Mouse (Mus musculus) kidney, embryonic 15.5 days (tissue): ENCODE results near the gene Rbm20. TPM values are rescaled to one million over a fixed set of nuclear protein-coding genes. Genes with fewer than 3 reads are reported as not detected.

Experiments
- ATAC-seq: fragments of 200-750 bp; cut with Nextera tagmentation; replicated peaks from 2 replicates; pipeline ENCODE4 v1.8.0; 2017; ENCODE audit warnings: moderate TSS enrichment; ENCODE audit not compliant: low FRiP score
- H3K27ac ChIP-seq: fragments of 300-500 bp; sonication (generic); 2 replicates; pipeline ENCODE4 v1.5.1; 2015; ENCODE audit warnings: mild to moderate bottlenecking, inconsistent platforms
- H3K27me3 ChIP-seq: fragments of 300-500 bp; sonication (generic); 2 replicates; pipeline ENCODE4 v1.6.1; 2015; ENCODE audit warnings: inconsistent platforms
- H3K36me3 ChIP-seq: fragments of 300-500 bp; sonication (generic); 2 replicates; pipeline ENCODE4 v1.6.1; 2015; ENCODE audit warnings: inconsistent platforms
- H3K4me1 ChIP-seq: fragments of 300-500 bp; sonication (generic); 2 replicates; pipeline ENCODE4 v1.6.1; 2015; ENCODE audit warnings: inconsistent platforms
- H3K4me2 ChIP-seq: fragments of 300-500 bp; sonication (generic); 2 replicates; pipeline ENCODE4 v1.6.1; 2015; ENCODE audit warnings: moderate library complexity, mild to moderate bottlenecking, inconsistent platforms
- H3K4me3 ChIP-seq: fragments of 300-500 bp; sonication (generic); replicated peaks from 2 replicates; pipeline ENCODE4 v1.5.1; 2015; ENCODE audit warnings: mild to moderate bottlenecking, inconsistent platforms
- H3K9ac ChIP-seq: fragments of 300-500 bp; sonication (generic); 2 replicates; pipeline ENCODE4 v1.6.1; 2015; ENCODE audit warnings: mild to moderate bottlenecking, inconsistent platforms
- H3K9me3 ChIP-seq: fragments of 300-500 bp; sonication (generic); replicated peaks from 2 replicates; pipeline ENCODE4 v1.6.1; 2016; ENCODE audit warnings: inconsistent platforms
- WGBS: fragments of 180-500 bp; shearing (Covaris S2); methylation state at CpG from one replicate; pipeline ENCODE4 v1.1.7; 2015; ENCODE audit warnings: mixed read lengths; 5-methylcytosine and 5-hydroxymethylcytosine counted together
- polyA plus RNA-seq: library from polyadenylated mRNA; unstranded; fragments of >200 nt; fragmentation: Nextera tagmentation; extraction: Ambion mirVana; gene quantifications from 2 replicates; pipeline ENCODE4 v1.2.1, GENCODE M21; 2015

Gene Rbm20
- polyA plus RNA-seq, 1 experiment from 2014 or later, result 2.9 TPM

GRCm38 (mm10) chr19:53674131-53674925, 2.8 kb upstream of the Rbm20 start:
- 49% methylated on average over 9 of the region's 9 CpGs for WGBS
- no peak overlapping the region for H3K4me3 ChIP-seq
- H3K36me3 ChIP-seq, result no peaks in the 10 kb centered on the region
- H3K9ac ChIP-seq, result no peak overlapping the region
- H3K4me2 ChIP-seq, result no peak overlapping the region
- no peaks in the 10 kb centered on the region for H3K9me3 ChIP-seq
- H3K27ac ChIP-seq, result no peak overlapping the region
- ATAC-seq, result no peak
- peaks cover 21% of the 10 kb centered on the region for H3K4me1 ChIP-seq
- H3K27me3 ChIP-seq, result peaks cover 71% of the 10 kb centered on the region

DNA sequence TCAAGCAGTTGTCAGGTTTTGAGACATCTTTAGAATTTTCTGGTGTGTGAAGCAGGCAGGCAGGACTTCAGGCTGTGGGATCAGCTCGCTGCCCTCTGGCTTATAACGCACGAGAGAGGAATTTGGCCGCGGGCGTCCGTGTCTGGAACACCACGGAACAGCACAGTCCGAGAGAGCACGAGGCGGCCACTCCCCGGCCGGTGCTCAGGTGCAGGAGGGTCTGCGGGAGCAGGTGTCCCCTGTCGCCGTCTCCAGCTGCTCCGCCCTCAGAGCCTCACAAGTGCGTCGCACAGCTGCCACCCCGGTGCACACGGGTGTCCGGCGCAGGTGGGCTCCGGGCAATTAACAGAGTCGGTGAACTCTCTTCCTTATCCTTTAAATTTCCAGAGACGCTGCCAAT, 878 bp upstream of the Rbm20 start:
- no peaks in the 10 kb centered on the region for H3K36me3 ChIP-seq
- peaks cover 76% of the 10 kb centered on the region for H3K27me3 ChIP-seq
- ATAC-seq, result 0 out of 2 replicates have a peak, but pooled peaks have one; percentile 52
- H3K27ac ChIP-seq, result no peak overlapping the region
- H3K4me3 ChIP-seq, result peak overlapping the region; percentile 63
- H3K9ac ChIP-seq, result 0 out of 2 replicates have a peak overlapping the region, but pooled peaks have one; percentile 55
- H3K4me1 ChIP-seq, result peaks cover 10% of the 10 kb centered on the region
- H3K4me2 ChIP-seq, result peak overlapping the region; percentile 99
- H3K9me3 ChIP-seq, result no peaks in the 10 kb centered on the region
- under 1% methylated on average over 26 of the region's 26 CpGs for WGBS

DNA sequence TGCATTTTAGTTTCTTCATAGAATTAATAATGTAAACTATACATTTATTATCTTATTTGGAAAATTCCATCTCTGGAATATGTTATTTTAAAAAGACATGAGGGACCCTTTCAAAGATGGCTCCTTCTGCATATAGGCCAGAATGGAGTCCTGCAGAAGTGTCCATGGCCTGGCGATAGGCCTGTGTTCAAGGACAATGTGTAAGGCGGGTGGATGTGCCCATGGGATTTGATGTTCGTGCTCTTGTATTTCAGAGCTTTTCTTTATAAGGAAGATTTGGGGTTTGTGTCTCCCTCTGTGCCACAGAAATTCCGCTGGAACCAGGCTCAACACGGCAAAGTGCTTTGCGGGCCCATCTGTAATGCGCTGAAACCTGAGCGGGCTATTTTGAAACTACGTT, 2.1 kb downstream of the Rbm20 start:
- no peak for ATAC-seq
- no peak overlapping the region for H3K27ac ChIP-seq
- no peak overlapping the region for H3K4me2 ChIP-seq
- peaks cover 71% of the 10 kb centered on the region for H3K27me3 ChIP-seq
- WGBS, result 97% methylated on average over 9 of the region's 9 CpGs
- peaks cover 13% of the 10 kb centered on the region for H3K4me1 ChIP-seq
- no peak overlapping the region for H3K9ac ChIP-seq
- H3K4me3 ChIP-seq, result no peak overlapping the region
- H3K9me3 ChIP-seq, result no peaks in the 10 kb centered on the region
- H3K36me3 ChIP-seq, result no peaks in the 10 kb centered on the region

DNA sequence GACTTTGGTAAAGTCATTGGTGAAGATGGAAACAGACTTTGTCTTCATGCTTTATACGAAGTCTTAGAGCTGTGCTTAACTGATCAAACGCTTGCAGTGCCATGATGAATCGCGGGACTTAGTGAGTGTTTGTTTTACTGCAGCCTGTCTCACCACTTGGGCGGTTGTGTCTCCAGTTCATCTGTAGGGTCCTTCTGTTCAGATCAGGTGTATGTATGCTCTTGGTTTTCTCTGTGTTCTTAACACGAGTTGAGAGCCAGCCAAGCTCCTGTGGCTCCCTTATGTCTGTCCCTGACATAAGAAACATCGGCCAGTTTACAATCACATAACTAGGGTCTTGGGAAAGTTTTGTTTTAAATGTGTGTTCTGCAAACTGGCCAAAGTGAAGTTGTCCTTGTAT, 2.9 kb downstream of the Rbm20 start:
- no peak for ATAC-seq

GRCm38 (mm10) chr19:53682427-53682826, 5.3 kb downstream of the Rbm20 start:
- WGBS, result 44% methylated on average over 8 of the region's 8 CpGs
- Histone ChIP-seq H3K4me1 (peaks cover 3% of the 10 kb centered on the region; the same call in 1 of the 2 replicates), H3K4me2 (no peak overlapping the region), H3K9ac (no peak overlapping the region), H3K27ac (no peak overlapping the region), H3K4me3 (no peak overlapping the region), H3K36me3 (no peaks in the 10 kb centered on the region), H3K27me3 (peaks cover 39% of the 10 kb centered on the region), H3K9me3 (no peaks in the 10 kb centered on the region)
- ATAC-seq, result no peak

More for the DNA sequence above, 2.9 kb downstream of the Rbm20 start:
- Histone ChIP-seq H3K27me3 (peaks cover 63% of the 10 kb centered on the region), H3K4me1 (peaks cover 13% of the 10 kb centered on the region), H3K9me3 (no peaks in the 10 kb centered on the region), H3K4me3 (no peak overlapping the region), H3K36me3 (no peaks in the 10 kb centered on the region), H3K27ac (no peak overlapping the region), H3K4me2 (no peak overlapping the region), H3K9ac (no peak overlapping the region)
- WGBS, result 82% methylated on average over 7 of the region's 7 CpGs

GRCm38 (mm10) chr19:53687592-53687991, 10.5 kb downstream of the Rbm20 start:
- ATAC-seq, result no peak
- no peak overlapping the region for H3K4me2 ChIP-seq
- no peaks in the 10 kb centered on the region for H3K36me3 ChIP-seq
- H3K27ac ChIP-seq, result no peak overlapping the region
- H3K9me3 ChIP-seq, result no peaks in the 10 kb centered on the region
- WGBS, result 81% methylated on average over 5 of the region's 5 CpGs
- H3K4me1 ChIP-seq, result 0 out of 2 replicates have a peak, but pooled peaks cover 3% of the 10 kb centered on the region
- H3K4me3 ChIP-seq, result no peak overlapping the region
- peaks cover 10% of the 10 kb centered on the region for H3K27me3 ChIP-seq
- H3K9ac ChIP-seq, result no peak overlapping the region

DNA sequence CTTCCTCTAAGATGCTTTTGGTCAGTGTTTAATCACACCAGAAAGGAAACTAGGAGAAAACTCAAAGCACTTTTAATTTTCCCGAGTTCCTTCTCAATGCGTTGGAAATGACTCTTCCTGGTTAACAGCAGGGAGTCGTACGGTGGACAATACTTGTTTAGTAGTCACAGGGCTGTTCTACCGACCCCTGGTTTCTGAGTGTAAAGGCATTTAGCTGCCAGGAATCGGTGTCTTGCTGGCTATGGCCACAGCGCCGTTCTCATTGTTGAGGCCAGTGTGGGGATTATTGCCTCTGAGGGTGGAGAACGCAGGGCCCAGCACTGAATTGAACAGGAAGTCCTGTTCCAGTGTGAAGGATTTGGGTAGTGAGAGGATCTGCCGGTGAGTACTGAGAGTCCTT, 13.7 kb downstream of the Rbm20 start:
- Histone ChIP-seq H3K4me1 (0 out of 2 replicates have a peak, but pooled peaks cover 3% of the 10 kb centered on the region), H3K27ac (no peak overlapping the region), H3K36me3 (no peaks in the 10 kb centered on the region), H3K4me2 (no peak overlapping the region), H3K4me3 (no peak overlapping the region), H3K27me3 (no peaks in the 10 kb centered on the region), H3K9me3 (no peaks in the 10 kb centered on the region), H3K9ac (no peak overlapping the region)
- ATAC-seq, result no peak
- 70% methylated on average over 10 of the region's 10 CpGs for WGBS

GRCm38 (mm10) chr19:53694020-53694419, 16.9 kb downstream of the Rbm20 start:
- no peak for ATAC-seq
- H3K4me2 ChIP-seq, result no peak overlapping the region

GRCm38 (mm10) chr19:53696079-53696478, 19.0 kb downstream of the Rbm20 start:
- H3K9ac ChIP-seq, result no peak overlapping the region
- 75% methylated on average over 6 of the region's 6 CpGs for WGBS
- H3K4me2 ChIP-seq, result no peak overlapping the region
- no peak overlapping the region for H3K27ac ChIP-seq
- ATAC-seq, result no peak
- no peaks in the 10 kb centered on the region for H3K36me3 ChIP-seq
- H3K4me3 ChIP-seq, result no peak overlapping the region
- H3K9me3 ChIP-seq, result no peaks in the 10 kb centered on the region
- peaks cover 20% of the 10 kb centered on the region for H3K4me1 ChIP-seq
- H3K27me3 ChIP-seq, result no peaks in the 10 kb centered on the region

More at GRCm38 (mm10) chr19:53694020-53694419, 16.9 kb downstream of the Rbm20 start:
- 38% methylated on average over 1 of the region's 1 CpGs for WGBS
- Histone ChIP-seq H3K4me1 (peaks cover 12% of the 10 kb centered on the region; the same call in 1 of the 2 replicates), H3K27ac (no peak overlapping the region), H3K9ac (no peak overlapping the region), H3K4me3 (no peak overlapping the region), H3K36me3 (no peaks in the 10 kb centered on the region), H3K27me3 (no peaks in the 10 kb centered on the region), H3K9me3 (no peaks in the 10 kb centered on the region)

- H3K9ac ChIP-seq, result no peak overlapping the region
- H3K4me2 ChIP-seq, result no peak overlapping the region
- H3K27me3 ChIP-seq, result no peaks in the 10 kb centered on the region
- no peak for ATAC-seq
- no peaks in the 10 kb centered on the region for H3K36me3 ChIP-seq
- H3K9me3 ChIP-seq, result no peaks in the 10 kb centered on the region
- H3K4me1 ChIP-seq, result peaks cover 20% of the 10 kb centered on the region
- WGBS, result 85% methylated on average over 3 of the region's 3 CpGs
- no peak overlapping the region for H3K4me3 ChIP-seq
- no peak overlapping the region for H3K27ac ChIP-seq
Measured at GRCm38 (mm10) chr19:53696655-53697054, 19.5 kb downstream of the Rbm20 start.

DNA sequence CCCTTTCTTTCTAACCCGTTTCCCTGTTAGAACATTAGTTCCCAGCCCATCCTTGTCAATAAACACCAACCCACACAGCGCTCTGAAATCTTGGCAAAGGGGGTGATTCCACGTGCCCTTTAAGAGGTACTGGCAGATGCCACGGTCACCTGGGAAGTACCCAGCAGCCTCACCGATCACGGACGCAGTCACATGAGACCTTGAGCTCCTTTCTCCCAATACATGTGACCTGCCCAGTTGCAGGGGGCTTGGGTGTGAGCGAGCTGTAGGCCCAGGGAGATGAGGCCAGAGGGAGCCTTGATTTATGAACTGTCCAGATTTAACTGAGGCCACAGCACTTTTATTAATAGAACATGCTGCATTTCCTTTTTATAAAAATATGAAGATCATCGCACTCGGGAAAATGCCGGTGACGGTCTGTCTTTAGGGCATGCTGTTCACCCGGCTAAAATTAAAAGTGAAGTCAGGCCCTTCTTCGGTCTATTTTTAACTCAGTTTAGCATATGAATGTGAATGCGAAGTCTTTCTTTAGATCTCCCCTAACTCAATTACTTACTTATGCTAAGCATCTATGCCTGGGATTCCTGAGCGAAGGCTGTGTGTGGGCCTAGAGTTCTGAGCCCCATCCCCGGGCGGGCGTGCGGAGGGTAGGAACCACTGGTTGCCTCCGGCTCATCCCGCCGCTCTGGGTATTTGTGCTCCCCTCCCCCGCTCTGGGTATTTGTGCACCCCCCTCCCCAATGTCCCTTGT, 20.4 kb downstream of the Rbm20 start:
- Histone ChIP-seq H3K4me1 (peaks cover 18% of the 10 kb centered on the region), H3K27me3 (no peaks in the 10 kb centered on the region), H3K36me3 (no peaks in the 10 kb centered on the region), H3K9ac (no peak overlapping the region), H3K9me3 (no peaks in the 10 kb centered on the region), H3K4me2 (no peak overlapping the region), H3K4me3 (no peak overlapping the region), H3K27ac (no peak overlapping the region)
- no peak for ATAC-seq
- 53% methylated on average over 24 of the region's 24 CpGs for WGBS

GRCm38 (mm10) chr19:53699671-53700070, 22.6 kb downstream of the Rbm20 start:
- H3K9me3 ChIP-seq, result no peaks in the 10 kb centered on the region
- H3K4me1 ChIP-seq, result peaks cover 20% of the 10 kb centered on the region
- no peak overlapping the region for H3K9ac ChIP-seq
- 18% methylated on average over 7 of the region's 7 CpGs for WGBS
- ATAC-seq, result no peak
- no peak overlapping the region for H3K4me3 ChIP-seq
- H3K36me3 ChIP-seq, result no peaks in the 10 kb centered on the region
- no peaks in the 10 kb centered on the region for H3K27me3 ChIP-seq
- no peak overlapping the region for H3K27ac ChIP-seq
- no peak overlapping the region for H3K4me2 ChIP-seq
